ENCODE assay signal across 12 mouse cellular contexts in the genomic region with DNA sequence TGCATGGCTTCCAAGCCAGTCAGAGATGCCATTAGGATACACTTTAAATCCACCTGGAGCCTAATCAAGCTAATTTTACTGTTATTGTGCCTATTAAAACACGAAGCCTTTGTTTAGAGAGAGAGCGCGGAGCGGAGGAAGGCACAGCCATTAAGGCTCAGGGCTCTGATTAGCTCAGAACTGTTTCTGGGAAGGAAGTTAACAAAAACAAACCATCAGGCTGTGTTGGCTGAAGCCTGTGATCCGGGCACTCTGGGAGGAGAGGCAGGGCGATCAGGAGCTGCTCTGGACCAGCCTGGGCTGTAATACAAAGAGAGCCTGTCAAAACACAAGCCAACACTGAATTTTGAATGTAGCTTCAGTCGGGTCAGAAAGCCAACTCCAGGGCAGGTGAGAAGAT.
DNase-seq lines count a peak whose midpoint lies in the region; ATAC-seq lines count a peak whose summit lies in the region.
"Had no signal": no experiment of that assay in that cellular context is flagged by ENCODE, and none has a peak within 500 bp of the region (broad histone marks: within the 10 kb centered on the region; RNA-seq: fewer than 3 reads in every experiment).

No protein-coding gene starts in this region.

- H3K9ac ChIP-seq in forebrain, embryonic 11.5 days (ENCODE audit: low read length), result no peak overlapping the region
- H3K9ac ChIP-seq in kidney, embryonic 15.5 days, result no peak overlapping the region
- no peak overlapping the region for H3K9ac ChIP-seq in forebrain, embryonic 13.5 days
- H3K9ac ChIP-seq: liver, postnatal 0 days; midbrain, embryonic 12.5 days had no signal

- ATAC-seq in forebrain, embryonic 11.5 days (replicated peaks; ENCODE audit: low FRiP score), result no peak
- no peak for ATAC-seq in kidney, embryonic 15.5 days (replicated peaks; ENCODE audit: low FRiP score)
- ATAC-seq in forebrain, embryonic 13.5 days, result no peak
- ATAC-seq: liver, postnatal 0 days had no signal

- no peak overlapping the region for H3K4me3 ChIP-seq in forebrain, embryonic 10.5 days
- no peak overlapping the region for H3K4me3 ChIP-seq in forebrain, embryonic 11.5 days (ENCODE audit: low read depth, low read length)
- no peak overlapping the region for H3K4me3 ChIP-seq in kidney, embryonic 15.5 days (replicated peaks)
- no peak overlapping the region for H3K4me3 ChIP-seq in forebrain, embryonic 13.5 days
- H3K4me3 ChIP-seq: hindbrain, embryonic 10.5 days; midbrain, embryonic 12.5 days had no signal

- no peaks in the 10 kb centered on the region for H3K9me3 ChIP-seq in forebrain, embryonic 10.5 days
- H3K9me3 ChIP-seq in forebrain, embryonic 11.5 days (ENCODE audit: control insufficient read depth, low read length), result no peaks in the 10 kb centered on the region
- no peaks in the 10 kb centered on the region for H3K9me3 ChIP-seq in kidney, embryonic 15.5 days (replicated peaks)
- no peaks in the 10 kb centered on the region for H3K9me3 ChIP-seq in forebrain, embryonic 13.5 days (replicated peaks)
- H3K9me3 ChIP-seq: hindbrain, embryonic 10.5 days; midbrain, embryonic 12.5 days had no signal

- WGBS in forebrain, embryonic 10.5 days, result 56% methylated on average over 7 of the region's 7 CpGs
- 42% methylated on average over 7 of the region's 7 CpGs for WGBS in forebrain, embryonic 11.5 days
- WGBS in kidney, embryonic 15.5 days, result 19% methylated on average over 7 of the region's 7 CpGs
- WGBS in forebrain, embryonic 13.5 days, result 23% methylated on average over 7 of the region's 7 CpGs

- H3K27me3 ChIP-seq in forebrain, embryonic 10.5 days (ENCODE audit: poor library complexity, severe bottlenecking), result peaks cover 31% of the 10 kb centered on the region
- peaks cover 5% of the 10 kb centered on the region for H3K27me3 ChIP-seq in forebrain, embryonic 11.5 days (ENCODE audit: control insufficient read depth, insufficient read depth, low read length)
- H3K27me3 ChIP-seq in kidney, embryonic 15.5 days, result peaks cover 24% of the 10 kb centered on the region
- peaks cover 14% of the 10 kb centered on the region; the same call in 1 of the 2 replicates for H3K27me3 ChIP-seq in forebrain, embryonic 13.5 days

- H3K27ac ChIP-seq in forebrain, embryonic 10.5 days, result 0 out of 2 replicates have a peak overlapping the region, but pooled peaks have one; percentile 41
- no peak overlapping the region for H3K27ac ChIP-seq in forebrain, embryonic 11.5 days (ENCODE audit: low read depth, low read length)
- H3K27ac ChIP-seq in kidney, embryonic 15.5 days, result peak overlapping the region; percentile 3; the same call in 1 of the 2 replicates
- no peak overlapping the region for H3K27ac ChIP-seq in forebrain, embryonic 13.5 days
- H3K27ac ChIP-seq: midbrain, embryonic 12.5 days had no signal

- H3K4me1 ChIP-seq in forebrain, embryonic 10.5 days, result peaks cover 65% of the 10 kb centered on the region
- H3K4me1 ChIP-seq in forebrain, embryonic 11.5 days (replicated peaks; ENCODE audit: control insufficient read depth, insufficient read depth, low read length), result peaks cover 14% of the 10 kb centered on the region
- H3K4me1 ChIP-seq in kidney, embryonic 15.5 days, result peaks cover 42% of the 10 kb centered on the region
- H3K4me1 ChIP-seq in forebrain, embryonic 13.5 days, result peaks cover 36% of the 10 kb centered on the region

- no peak overlapping the region for H3K4me2 ChIP-seq in forebrain, embryonic 11.5 days (ENCODE audit: low read depth, low read length, severe bottlenecking)
- no peak overlapping the region for H3K4me2 ChIP-seq in kidney, embryonic 15.5 days
- 0 out of 2 replicates have a peak overlapping the region, but pooled peaks have one; percentile 0 for H3K4me2 ChIP-seq in forebrain, embryonic 13.5 days
- H3K4me2 ChIP-seq: midbrain, embryonic 12.5 days had no signal

- DNase-seq in forebrain, embryonic 10.5 days (ENCODE audit: extremely low spot score, low spot score), result no peak
- DNase-seq in forebrain, embryonic 11.5 days (ENCODE audit: low spot score), result no peak
- no peak for DNase-seq in kidney, adult 11 months
- DNase-seq in lung, postnatal 14 days, result peak; percentile 15
- no peak for DNase-seq in spleen, postnatal 10 days (ENCODE audit: low spot score in 2 of 2)
- no peak for DNase-seq in adrenal gland, postnatal 4 days (ENCODE audit: low spot score in 2 of 2)
- DNase-seq: left cerebral cortex, postnatal 4 days; liver, postnatal 0 days had no signal

- no peaks in the 10 kb centered on the region for H3K36me3 ChIP-seq in forebrain, embryonic 10.5 days (replicated peaks)
- no peaks in the 10 kb centered on the region for H3K36me3 ChIP-seq in forebrain, embryonic 11.5 days (ENCODE audit: control insufficient read depth, insufficient read depth, low read length)
- no peaks in the 10 kb centered on the region for H3K36me3 ChIP-seq in kidney, embryonic 15.5 days
- H3K36me3 ChIP-seq in forebrain, embryonic 13.5 days (ENCODE audit: poor library complexity, severe bottlenecking), result no peaks in the 10 kb centered on the region
- H3K36me3 ChIP-seq: hindbrain, embryonic 10.5 days; midbrain, embryonic 12.5 days had no signal

Comparison
In these comparisons a context has a peak if more than half of its experiments do, and no peak if none do; other contexts are left out.
1. H3K27ac ChIP-seq: peak in forebrain, embryonic 10.5 days (single experiment) and kidney, embryonic 15.5 days (single experiment); none in forebrain, embryonic 11.5 days (single experiment) and forebrain, embryonic 13.5 days (single experiment).